In the genomic region with DNA sequence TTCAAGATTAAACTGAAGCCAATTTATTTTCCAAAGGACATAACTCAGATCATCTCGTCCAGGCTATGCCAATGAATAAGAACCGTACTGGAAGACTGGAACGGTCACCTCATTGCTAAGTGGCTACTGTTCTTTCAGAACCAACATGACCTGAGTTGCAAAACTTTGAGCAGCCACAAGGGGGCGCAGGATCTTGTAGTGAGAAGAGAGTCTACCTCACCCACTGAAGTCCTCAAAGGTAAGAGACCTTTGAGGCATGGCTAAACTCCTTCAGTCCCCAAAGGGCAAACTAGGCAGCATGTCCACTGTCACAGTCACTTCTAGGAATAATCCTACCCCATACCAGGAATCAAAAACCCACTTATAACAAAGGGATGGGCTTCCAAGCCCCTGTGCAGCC, we compare ENCODE assay signal across 8 mouse cellular contexts. TPM values are rescaled to one million over a fixed set of nuclear protein-coding genes. Genes with fewer than 3 reads are reported as not detected.
DNase-seq lines count a peak whose midpoint lies in the region; ATAC-seq lines count a peak whose summit lies in the region.

No protein-coding gene starts in this region.

- peaks cover 33% of the 10 kb centered on the region for H3K36me3 ChIP-seq in hindbrain, embryonic 10.5 days
- H3K36me3 ChIP-seq in hindbrain, embryonic 12.5 days: peaks cover 41% of the 10 kb centered on the region
- no peaks in the 10 kb centered on the region; the same call in 1 of the 2 replicates for H3K36me3 ChIP-seq in neural tube, embryonic 11.5 days (ENCODE audit: control insufficient read depth, insufficient read depth, low read length)

- ATAC-seq in hindbrain, embryonic 12.5 days (ENCODE audit: low FRiP score): no peak
- no peak for ATAC-seq in neural tube, embryonic 11.5 days (ENCODE audit: insufficient read depth, low FRiP score, low TSS enrichment)

- H3K27me3 ChIP-seq in hindbrain, embryonic 10.5 days (ENCODE audit: insufficient read depth, poor library complexity, severe bottlenecking): no peaks in the 10 kb centered on the region
- no peaks in the 10 kb centered on the region for H3K27me3 ChIP-seq in hindbrain, embryonic 12.5 days
- no peaks in the 10 kb centered on the region for H3K27me3 ChIP-seq in neural tube, embryonic 11.5 days (ENCODE audit: control insufficient read depth, insufficient read depth, low read length)

- 46% methylated on average over 4 of the region's 4 CpGs for WGBS in hindbrain, embryonic 10.5 days
- WGBS in hindbrain, embryonic 12.5 days: 43% methylated on average over 4 of the region's 4 CpGs
- WGBS in neural tube, embryonic 11.5 days: 35% methylated on average over 4 of the region's 4 CpGs

- peak; percentile 78 for DNase-seq in hindbrain, embryonic 10.5 days (ENCODE audit: low spot score)
- DNase-seq in adrenal gland, postnatal 10 days: peak; percentile 93
- peak; percentile 60 for DNase-seq in embryo, embryonic 11.5 days (ENCODE audit: low read depth, low spot score)
- peak; percentile 84 to 92 for DNase-seq in heart, postnatal 14 days
- peak; percentile 68 to 85 for DNase-seq in left cerebral cortex, postnatal 10 days (ENCODE audit: extremely low spot score in 1 of 2, low spot score in 2 of 2)
- DNase-seq in neural tube, embryonic 11.5 days (ENCODE audit: low spot score): peak; percentile 81
- peak; percentile 71 for DNase-seq in testis, postnatal 14 days (ENCODE audit: low spot score)

- H3K27ac ChIP-seq in hindbrain, embryonic 10.5 days: no peak overlapping the region
- H3K27ac ChIP-seq in hindbrain, embryonic 12.5 days: no peak overlapping the region
- H3K27ac ChIP-seq in neural tube, embryonic 11.5 days (ENCODE audit: low read depth, low read length): no peak overlapping the region

- no peak overlapping the region for H3K4me2 ChIP-seq in hindbrain, embryonic 12.5 days (replicated peaks)
- H3K4me2 ChIP-seq in neural tube, embryonic 11.5 days (ENCODE audit: low read depth): no peak overlapping the region

- H3K4me3 ChIP-seq in hindbrain, embryonic 10.5 days: no peak overlapping the region
- H3K4me3 ChIP-seq in hindbrain, embryonic 12.5 days: no peak overlapping the region
- H3K4me3 ChIP-seq in neural tube, embryonic 11.5 days (ENCODE audit: low read depth, low read length): no peak overlapping the region

- no peaks in the 10 kb centered on the region for H3K4me1 ChIP-seq in hindbrain, embryonic 10.5 days (replicated peaks)
- no peaks in the 10 kb centered on the region for H3K4me1 ChIP-seq in hindbrain, embryonic 12.5 days
- H3K4me1 ChIP-seq in neural tube, embryonic 11.5 days (ENCODE audit: control insufficient read depth, insufficient read depth, low read length): no peaks in the 10 kb centered on the region

- intact Hi-C loops in heart, postnatal 14 days (cut with DNase I): loop anchor here (1.0 to 5.0 kb wide), 3 partner anchors 67 to 136 kb away; no protein-coding TSS in a partner anchor
- intact Hi-C loops in left cerebral cortex, postnatal 10 days (cut with DNase I): loop anchor here (2.0 kb wide), 1 partner anchor 136 kb away; no protein-coding TSS in a partner anchor

- no peaks in the 10 kb centered on the region for H3K9me3 ChIP-seq in hindbrain, embryonic 10.5 days
- H3K9me3 ChIP-seq in hindbrain, embryonic 12.5 days (replicated peaks): 0 out of 2 replicates have a peak, but pooled peaks cover 3% of the 10 kb centered on the region
- H3K9me3 ChIP-seq in neural tube, embryonic 11.5 days (ENCODE audit: control insufficient read depth, low read length): no peaks in the 10 kb centered on the region

- no peak overlapping the region for H3K9ac ChIP-seq in hindbrain, embryonic 12.5 days
- no peak overlapping the region for H3K9ac ChIP-seq in neural tube, embryonic 11.5 days (ENCODE audit: low read length)

RNA-seq across cellular contexts. Expression of a gene that starts 23.0 kb away (rescaled TPM):
- not detected in 2 replicates for polyA plus RNA-seq in hindbrain, embryonic 10.5 days (2016; fragmentation: Nextera tagmentation; extraction: Ambion mirVana)
- not detected in 2 replicates for polyA plus RNA-seq in hindbrain, embryonic 12.5 days (2016; fragmentation: Nextera tagmentation; extraction: Ambion mirVana)
- 1 to 10 TPM; 9.0 to 9.5 TPM for total RNA-seq in adrenal gland, postnatal 10 days (2021)
- total RNA-seq in heart, postnatal 14 days (2021): not detected
- total RNA-seq in left cerebral cortex, postnatal 10 days (2021): under 1 TPM; 0.14 to 0.19 TPM
- not detected in 2 replicates for polyA plus RNA-seq in neural tube, embryonic 11.5 days (2014; fragmentation: Nextera tagmentation; extraction: Ambion mirVana)

RNA-seq across cellular contexts. Expression of a gene that starts 44.2 kb away (rescaled TPM):
- 18.6 and 18.8 TPM in 2 replicates for polyA plus RNA-seq in hindbrain, embryonic 10.5 days (2016; fragmentation: Nextera tagmentation; extraction: Ambion mirVana)
- 15.7 and 16.0 TPM in 2 replicates for polyA plus RNA-seq in hindbrain, embryonic 12.5 days (2016; fragmentation: Nextera tagmentation; extraction: Ambion mirVana)
- total RNA-seq in adrenal gland, postnatal 10 days (2021): 10 to 100 TPM; 16.4 to 23.6 TPM
- total RNA-seq in heart, postnatal 14 days (2021): 10 to 100 TPM; 10.6 to 11.5 TPM
- total RNA-seq in left cerebral cortex, postnatal 10 days (2021): 1 to 10 TPM; 5.0 to 7.7 TPM
- 8.6 and 8.9 TPM in 2 replicates for polyA plus RNA-seq in neural tube, embryonic 11.5 days (2014; fragmentation: Nextera tagmentation; extraction: Ambion mirVana)

Comparison
In these comparisons a context has a peak if more than half of its experiments do, and no peak if none do; other contexts are left out.
1. RNA of a gene that starts 23.0 kb away (total RNA-seq): 9.0 to 9.5 TPM in adrenal gland, postnatal 10 days; 0.14 to 0.19 TPM in left cerebral cortex, postnatal 10 days and not detected in heart, postnatal 14 days; every median in the first group is over 4 times any median in the second.
2. Peak in every context shown above with its lines, with median percentiles within 50 percentile points of each other: DNase-seq.